Mouse (Mus musculus) forebrain, embryonic 14.5 days (tissue): ENCODE measurements around the gene Btbd8. TPM values are rescaled to one million over a fixed set of nuclear protein-coding genes. Genes with fewer than 3 reads are reported as not detected.
A peak's percentile ranks its signal among the peaks of the same experiment; 100 is the strongest.

Experiments used
- ATAC-seq: fragments of 200-750 bp; cut with Nextera tagmentation; 2 replicates; pipeline ENCODE4 v1.8.0; 2017; ENCODE audit warnings: mild to moderate bottlenecking, moderate library complexity
- DNase-seq: peaks from one replicate; pipeline ENCODE4 v3.0.0-alpha.2; 2015; ENCODE audit warnings: low spot score
- H3K27ac ChIP-seq: fragments of 300-500 bp; sonication (generic); 2 replicates; pipeline ENCODE4 v1.5.1; 2014; ENCODE audit warnings: low read depth, mild to moderate bottlenecking, control low read depth, low read length, moderate library complexity
- H3K27me3 ChIP-seq: fragments of 300-500 bp; sonication (generic); replicated peaks from 2 replicates; pipeline ENCODE4 v1.6.1; 2014; ENCODE audit warnings: low read length, control low read depth, mixed read lengths; ENCODE audit not compliant: control insufficient read depth, insufficient read depth
- H3K36me3 ChIP-seq: fragments of 300-500 bp; sonication (generic); 2 replicates; pipeline ENCODE4 v1.6.1; 2014; ENCODE audit warnings: low read length, control low read depth; ENCODE audit not compliant: control insufficient read depth, insufficient read depth
- H3K4me1 ChIP-seq: fragments of 300-500 bp; sonication (generic); 2 replicates; pipeline ENCODE4 v1.6.1; 2014; ENCODE audit warnings: antibody characterized with exemption, low read length, control low read depth; ENCODE audit not compliant: control insufficient read depth, insufficient read depth
- H3K4me2 ChIP-seq: fragments of 300-500 bp; sonication (generic); 2 replicates; pipeline ENCODE4 v1.6.1; 2014; ENCODE audit warnings: mild to moderate bottlenecking, control low read depth, low read length
- H3K4me3 ChIP-seq: fragments of 300-500 bp; sonication (generic); 2 replicates; pipeline ENCODE4 v1.5.1; 2014; ENCODE audit warnings: low read depth, low read length, control low read depth
- H3K9ac ChIP-seq: fragments of 300-500 bp; sonication (generic); 2 replicates; pipeline ENCODE4 v1.6.1; 2014; ENCODE audit warnings: mild to moderate bottlenecking, low read length, control low read depth, moderate library complexity
- H3K9me3 ChIP-seq: fragments of 300-500 bp; sonication (generic); replicated peaks from 2 replicates; pipeline ENCODE4 v1.6.1; 2016; ENCODE audit warnings: low read length, control low read depth, mixed read lengths; ENCODE audit not compliant: control insufficient read depth
- WGBS: fragments of 180-500 bp; shearing (Covaris S2); extraction: QIAGEN DNeasy Blood & Tissue Kit; methylation state at CpG from one replicate; pipeline ENCODE4 v1.1.7; 2014; 5-methylcytosine and 5-hydroxymethylcytosine counted together
- polyA plus RNA-seq: library from polyadenylated mRNA; unstranded; fragments of >200 nt; fragmentation: Nextera tagmentation; extraction: Ambion mirVana; gene quantifications from 2 replicates; pipeline ENCODE4 v1.2.1, GENCODE M21; 2014

Btbd8 gene
- polyA plus RNA-seq: 16.2 and 22.1 TPM in 2 replicates

DNA sequence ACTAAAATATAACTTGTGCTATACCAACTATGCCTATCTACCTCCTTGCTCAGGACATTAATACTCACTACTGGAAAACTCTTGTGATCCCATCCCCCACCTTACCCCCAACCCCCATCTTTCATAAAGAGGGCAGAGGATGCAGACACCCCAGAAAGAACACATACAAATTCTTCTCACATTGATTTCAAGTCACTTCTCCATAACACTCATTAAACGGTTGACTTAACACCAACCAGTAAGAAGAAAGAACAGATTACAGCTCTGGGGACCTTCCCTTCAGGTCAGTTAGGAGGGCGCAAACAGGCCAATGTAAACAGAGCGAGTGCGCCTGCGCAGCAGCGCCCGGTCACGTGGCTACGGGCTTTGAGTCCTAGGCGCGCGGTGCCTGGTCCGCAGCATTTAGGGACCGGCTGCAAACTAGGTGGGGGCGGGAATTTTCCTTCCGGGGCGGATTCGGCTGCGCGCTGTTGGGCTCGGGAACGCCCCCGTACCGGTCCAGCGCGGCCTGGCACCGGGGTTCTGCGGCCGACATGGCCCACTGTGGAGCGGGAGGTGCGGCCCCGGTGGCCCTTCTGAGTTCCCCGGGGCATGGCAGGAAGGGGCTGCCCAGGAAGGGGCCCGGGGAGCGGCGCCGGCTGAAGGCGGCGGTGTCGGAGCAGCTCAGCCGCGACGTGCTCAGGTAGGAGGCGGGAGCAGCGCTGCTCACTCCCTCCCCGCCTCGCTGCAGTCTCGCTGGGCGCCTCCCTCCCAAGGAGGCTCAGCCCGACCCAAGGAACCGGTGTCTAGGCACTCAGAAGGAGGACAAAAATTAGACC is at the start of gene Btbd8:
Gene Btbd8 (plus strand): TSS at position 534 of the 818 bp plus-strand sequence.
- H3K9ac ChIP-seq: peak within 1 kb of the TSS; percentile 90
- no peaks in the 10 kb centered on the region for H3K27me3 ChIP-seq
- H3K4me1 ChIP-seq: 0 out of 2 replicates have a peak, but pooled peaks cover 4% of the 10 kb centered on the region
- no peaks in the 10 kb centered on the region for H3K9me3 ChIP-seq
- H3K4me2 ChIP-seq: peak within 1 kb of the TSS; percentile 69
- DNase-seq (peak; percentile 96), ATAC-seq (peak; percentile 97)
- H3K36me3 ChIP-seq: no peaks in the 10 kb centered on the region
- peak within 1 kb of the TSS; percentile 77 for H3K4me3 ChIP-seq
- under 1% methylated on average over 47 of the region's 51 CpGs for WGBS
- H3K27ac ChIP-seq: peak within 1 kb of the TSS; percentile 86

DNA sequence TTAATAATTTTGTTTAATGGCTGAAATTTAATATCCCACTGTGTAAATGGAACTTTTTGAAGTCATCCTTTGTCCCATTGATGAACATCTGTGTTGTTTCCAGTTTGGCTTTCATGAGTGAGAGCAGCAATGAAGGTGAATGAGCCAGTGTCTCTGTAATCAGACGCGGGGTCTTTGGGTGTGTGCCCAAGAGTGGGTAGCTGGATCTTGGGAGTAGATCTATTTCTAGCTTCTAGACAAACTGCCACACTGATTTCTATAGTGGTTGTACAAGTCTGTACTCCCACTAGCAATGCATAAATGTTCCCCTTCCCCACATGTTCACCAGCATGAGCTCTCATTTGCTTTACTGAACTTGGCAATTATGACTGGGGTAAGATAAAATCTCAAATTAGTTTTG is 48.4 kb upstream of the Btbd8 start:
- ATAC-seq: no peak
- no peak overlapping the region for H3K27ac ChIP-seq
- no peaks in the 10 kb centered on the region for H3K4me1 ChIP-seq
- DNase-seq: no peak
- H3K9ac ChIP-seq: no peak overlapping the region
- H3K36me3 ChIP-seq: no peaks in the 10 kb centered on the region
- no peak overlapping the region for H3K4me3 ChIP-seq
- H3K4me2 ChIP-seq: no peak overlapping the region
- no peaks in the 10 kb centered on the region for H3K27me3 ChIP-seq
- no peaks in the 10 kb centered on the region for H3K9me3 ChIP-seq
- WGBS: 88% methylated on average over 2 of the region's 2 CpGs

DNA sequence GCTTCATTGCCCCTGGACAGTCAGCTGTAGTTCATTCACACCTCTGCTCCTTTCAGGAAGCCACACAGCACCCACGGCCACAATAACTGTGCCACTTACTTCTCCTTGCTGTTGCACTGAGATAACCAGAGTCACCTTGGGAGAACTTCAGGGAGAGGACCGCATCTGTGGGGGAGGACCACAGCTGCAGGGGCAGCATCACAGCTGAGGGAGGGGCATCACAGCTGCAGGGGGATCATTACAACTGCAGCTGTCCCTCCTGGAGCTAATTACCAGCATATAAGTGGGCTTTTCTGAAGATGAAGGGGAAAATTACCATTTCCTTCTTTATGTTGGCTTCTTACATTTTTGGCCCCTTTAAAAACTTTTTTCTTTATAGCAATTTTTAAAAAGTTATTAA is 43.4 kb upstream of the Btbd8 start:
- no peak for ATAC-seq
- H3K36me3 ChIP-seq: no peaks in the 10 kb centered on the region
- no peak overlapping the region for H3K9ac ChIP-seq
- H3K4me1 ChIP-seq: no peaks in the 10 kb centered on the region
- H3K4me2 ChIP-seq: no peak overlapping the region
- no peaks in the 10 kb centered on the region for H3K9me3 ChIP-seq
- DNase-seq: no peak
- no peak overlapping the region for H3K27ac ChIP-seq
- no peaks in the 10 kb centered on the region for H3K27me3 ChIP-seq
- 70% methylated on average over 2 of the region's 2 CpGs for WGBS
- no peak overlapping the region for H3K4me3 ChIP-seq

DNA sequence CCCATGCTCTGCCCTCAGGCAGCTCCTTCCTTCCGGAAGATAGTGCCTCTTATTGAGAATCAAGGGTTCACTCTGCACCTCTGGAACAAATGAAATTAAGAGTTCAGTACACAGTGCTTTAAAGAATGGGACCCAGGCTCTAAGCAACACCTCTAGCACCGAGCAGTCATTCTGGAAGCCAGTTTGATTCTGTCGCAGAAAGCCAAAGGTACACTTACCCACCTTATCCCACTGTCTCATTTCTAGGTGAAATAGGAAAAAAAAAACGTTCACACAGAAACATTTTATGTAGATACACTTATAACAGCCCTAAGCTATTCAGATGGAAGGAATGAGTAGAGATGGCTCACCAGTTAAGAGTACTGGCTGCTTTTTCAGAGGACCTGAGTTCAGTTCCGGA is 35.4 kb upstream of the Btbd8 start, which contains the start of gene Ephx4:
Gene Ephx4 (plus strand): TSS at position 301 of the 400 bp plus-strand sequence.
- Histone ChIP-seq H3K27ac (no peak within 1 kb of the TSS), H3K4me3 (peak within 1 kb of the TSS; percentile 52), H3K9ac (peak within 1 kb of the TSS; percentile 60), H3K9me3 (no peaks in the 10 kb centered on the region), H3K27me3 (peaks cover 25% of the 10 kb centered on the region), H3K36me3 (no peaks in the 10 kb centered on the region), H3K4me2 (peak within 1 kb of the TSS; percentile 95), H3K4me1 (no peaks in the 10 kb centered on the region)
- 11% methylated on average over 5 of the region's 5 CpGs for WGBS
- DNase-seq (no peak), ATAC-seq (no peak)

DNA sequence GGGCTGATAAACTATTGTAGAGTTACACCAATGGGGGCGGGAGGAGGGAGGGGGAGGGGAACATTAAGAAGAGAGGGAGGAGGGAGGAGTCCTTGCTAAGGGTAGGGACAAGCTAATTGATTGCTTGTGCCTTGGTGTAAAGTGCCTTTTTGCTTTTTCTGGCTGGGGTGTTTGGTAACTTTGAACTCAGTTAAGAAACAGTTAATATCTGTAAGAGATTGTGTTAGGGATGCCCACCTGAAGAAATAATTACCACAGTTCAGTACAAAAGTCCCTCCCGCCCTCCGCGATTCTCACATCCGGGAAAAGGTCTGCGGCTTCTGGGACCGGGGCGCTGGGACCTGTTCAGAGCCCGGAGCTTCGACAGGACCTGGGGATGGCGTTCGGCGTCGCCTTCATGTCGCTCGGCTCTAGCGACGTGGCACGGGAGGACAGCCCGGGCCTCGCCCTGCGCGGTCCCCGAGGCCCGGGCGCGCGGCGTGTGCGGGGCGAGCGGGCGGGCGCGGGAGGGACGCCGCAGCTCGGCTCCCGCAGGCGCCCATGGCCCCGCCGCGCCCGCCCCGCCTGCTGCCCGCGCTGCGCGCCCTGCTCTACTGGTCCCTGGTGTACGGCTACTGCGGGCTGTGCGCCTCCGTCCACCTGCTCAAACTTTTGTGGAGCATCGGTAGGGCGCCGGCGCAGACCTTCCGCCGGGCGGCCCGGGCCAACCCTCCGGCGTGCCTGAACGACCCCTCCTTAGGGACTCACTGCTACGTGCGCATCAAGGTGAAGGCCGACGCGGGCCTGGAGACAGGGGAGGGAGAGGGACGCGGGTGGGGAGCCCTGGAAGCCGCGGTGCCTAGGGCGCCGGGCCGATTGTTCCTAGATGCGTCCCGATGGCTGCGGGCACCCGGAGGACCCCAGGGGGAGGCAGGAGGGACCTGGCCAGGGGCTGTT is 34.5 kb upstream of the Btbd8 start:
- no peak overlapping the region for H3K27ac ChIP-seq
- H3K9ac ChIP-seq: peak overlapping the region; percentile 60
- H3K27me3 ChIP-seq: peaks cover 25% of the 10 kb centered on the region
- DNase-seq (peak; percentile 39), ATAC-seq (peak; percentile 85)
- H3K4me3 ChIP-seq: peak overlapping the region; percentile 52
- no peaks in the 10 kb centered on the region for H3K9me3 ChIP-seq
- no peaks in the 10 kb centered on the region for H3K36me3 ChIP-seq
- no peaks in the 10 kb centered on the region for H3K4me1 ChIP-seq
- H3K4me2 ChIP-seq: peak overlapping the region; percentile 95
- under 1% methylated on average over 71 of the region's 80 CpGs for WGBS

DNA sequence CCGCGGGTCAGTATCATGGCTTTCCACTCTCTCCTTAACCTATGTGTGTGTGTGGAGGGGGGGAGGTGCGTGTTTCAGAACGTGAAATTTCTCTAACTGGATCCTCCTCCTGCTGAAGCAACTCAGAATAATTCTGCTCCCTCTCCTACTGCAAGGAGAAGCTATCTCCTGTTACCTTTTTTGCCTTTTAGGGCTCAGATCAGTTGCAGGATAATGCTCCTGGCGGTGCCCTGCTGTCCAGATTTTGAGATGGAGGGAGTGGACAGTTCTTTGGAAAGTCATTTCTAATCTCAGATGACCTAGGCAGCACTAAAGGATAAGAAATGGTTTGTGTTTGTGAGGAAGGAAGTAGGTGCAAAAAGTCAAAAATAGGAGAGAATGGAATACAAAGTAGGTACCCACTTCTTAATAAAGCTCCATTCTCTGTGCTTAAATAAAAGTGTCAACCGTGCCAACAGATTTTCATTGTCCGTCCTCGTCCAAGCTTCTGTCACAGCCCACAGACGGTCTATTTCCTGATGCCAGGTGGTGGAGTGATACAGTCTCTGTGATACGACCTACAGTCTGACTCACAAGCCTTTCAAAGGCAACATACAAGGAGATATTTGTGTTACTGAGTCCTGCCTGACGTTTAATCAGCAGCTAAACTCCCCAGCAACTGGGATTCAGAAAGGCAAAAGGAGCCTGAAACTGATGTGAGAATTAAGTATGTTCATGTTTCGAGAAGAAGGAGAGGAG is 33.7 kb upstream of the Btbd8 start:
- ATAC-seq (no peak), DNase-seq (no peak)
- no peaks in the 10 kb centered on the region for H3K4me1 ChIP-seq
- H3K27me3 ChIP-seq: peaks cover 25% of the 10 kb centered on the region
- no peaks in the 10 kb centered on the region for H3K9me3 ChIP-seq
- H3K4me2 ChIP-seq: peak overlapping the region; percentile 95
- no peak overlapping the region for H3K27ac ChIP-seq
- H3K36me3 ChIP-seq: no peaks in the 10 kb centered on the region
- H3K9ac ChIP-seq: peak overlapping the region; percentile 60
- 19% methylated on average over 12 of the region's 12 CpGs for WGBS
- peak overlapping the region; percentile 52 for H3K4me3 ChIP-seq

DNA sequence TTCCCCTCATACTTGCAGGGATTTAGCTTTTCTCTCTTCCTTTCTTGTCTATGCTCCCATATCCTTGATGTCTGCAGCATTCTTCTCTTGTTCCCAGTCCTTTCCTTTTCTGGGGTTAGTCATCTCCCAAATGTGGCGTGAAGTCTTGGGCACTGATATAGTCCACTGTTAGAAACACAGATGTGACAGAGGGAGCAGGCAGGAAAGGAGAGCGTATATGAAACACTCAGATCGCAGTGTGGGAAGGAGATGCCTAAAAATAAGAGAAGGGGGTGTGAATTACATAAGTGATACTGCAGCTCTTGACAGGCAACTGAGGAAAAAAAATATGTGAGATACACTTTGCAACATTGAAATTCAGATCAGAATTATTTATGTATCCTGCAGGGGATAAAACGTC is 32.4 kb upstream of the Btbd8 start:
- no peak for ATAC-seq
- WGBS: 83% methylated on average over 4 of the region's 4 CpGs
- Histone ChIP-seq H3K4me1 (no peaks in the 10 kb centered on the region), H3K27ac (no peak overlapping the region), H3K36me3 (no peaks in the 10 kb centered on the region), H3K9ac (no peak overlapping the region), H3K27me3 (peaks cover 25% of the 10 kb centered on the region), H3K4me3 (no peak overlapping the region), H3K9me3 (no peaks in the 10 kb centered on the region), H3K4me2 (no peak overlapping the region)
- DNase-seq: no peak

DNA sequence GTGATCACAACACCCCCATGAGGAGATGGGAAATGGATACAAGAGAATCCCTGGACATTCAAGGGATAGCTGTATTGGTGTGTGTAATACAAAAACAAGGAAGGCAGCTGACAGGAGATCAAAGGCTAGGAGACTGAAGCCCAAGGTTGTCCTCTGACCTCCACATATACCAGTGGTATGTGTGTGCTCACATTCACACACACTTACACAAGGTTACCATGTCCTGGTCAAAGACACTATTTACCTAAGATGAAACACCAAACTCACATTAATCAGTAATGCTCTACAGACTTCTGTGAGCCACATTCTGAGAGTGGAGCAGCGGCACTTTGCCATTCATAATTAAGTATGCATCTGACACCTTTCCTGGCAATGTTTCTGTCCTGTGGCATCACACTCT is 27.5 kb upstream of the Btbd8 start:
- DNase-seq (no peak), ATAC-seq (no peak)
- Histone ChIP-seq H3K36me3 (no peaks in the 10 kb centered on the region), H3K9ac (no peak overlapping the region), H3K27ac (no peak overlapping the region), H3K4me1 (no peaks in the 10 kb centered on the region), H3K4me3 (no peak overlapping the region), H3K9me3 (no peaks in the 10 kb centered on the region), H3K4me2 (no peak overlapping the region), H3K27me3 (no peaks in the 10 kb centered on the region)
- 96% methylated on average over 1 of the region's 1 CpGs for WGBS
